Mouse (Mus musculus) CH12.LX (cell line): Measurements from ENCODE around the gene Mcm3. TPM values are rescaled to one million over a fixed set of nuclear protein-coding genes. Genes with fewer than 3 reads are reported as not detected.
A peak's percentile ranks its signal among the peaks of the same experiment; 100 is the strongest.

ENCODE experiments used
- DNase-seq: peaks from one replicate; pipeline ENCODE4 v3.0.0-alpha.2; 2013; ENCODE audit errors: extremely low read depth
- H3K27ac ChIP-seq: 2 replicates; pipeline ENCODE4 v1.5.1; 2012; ENCODE audit warnings: low read depth, mild to moderate bottlenecking, control low read depth, moderate library complexity; ENCODE audit not compliant: insufficient read depth
- H3K27me3 ChIP-seq: replicated peaks from 2 replicates; pipeline ENCODE3; 2012; ENCODE audit warnings: inconsistent platforms
- H3K36me3 ChIP-seq, 2 experiments: replicated peaks in 1 of 2; 2 replicates each; pipeline versions ENCODE3 to v1.6.1; 2012; ENCODE audit warnings: inconsistent platforms in 1 of 2, low read length in 1 of 2, mild to moderate bottlenecking in 1 of 2, mixed read lengths in 1 of 2, moderate library complexity in 1 of 2; ENCODE audit not compliant: control insufficient read depth in 1 of 2, insufficient read depth in 1 of 2
- H3K4me1 ChIP-seq, 2 experiments: 2 replicates each; pipeline ENCODE4 v1.6.1; 2012; ENCODE audit warnings: inconsistent platforms in 1 of 2, moderate library complexity in 1 of 2; ENCODE audit not compliant: insufficient read depth in 2 of 2, control insufficient read depth in 1 of 2
- H3K4me2 ChIP-seq: 2 replicates; pipeline ENCODE4 v1.6.1; 2012; ENCODE audit warnings: low read depth, mild to moderate bottlenecking, control low read depth; ENCODE audit not compliant: poor library complexity, insufficient read depth, severe bottlenecking
- H3K4me3 ChIP-seq, 3 experiments: fragments of 150-350 bp in 1 of 3; sonication (generic) in 1 of 3; replicated peaks in 1 of 3; 2 replicates each; pipeline versions ENCODE3 to v1.5.1; 2011 to 2012; ENCODE audit warnings: low read depth in 2 of 3, low read length in 2 of 3, mild to moderate bottlenecking in 2 of 3, moderate library complexity in 2 of 3, control low read depth in 1 of 3, improper control_type of control experiment in 1 of 3, inconsistent platforms in 1 of 3, mixed read lengths in 1 of 3; ENCODE audit not compliant: poor library complexity in 1 of 3
- H3K79me2 ChIP-seq: replicated peaks from 2 replicates; pipeline ENCODE4 v1.6.1; 2012; ENCODE audit warnings: mild to moderate bottlenecking, moderate library complexity; ENCODE audit not compliant: control insufficient read depth, poor library complexity, insufficient read depth, severe bottlenecking; ENCODE audit errors: extremely low read depth
- H3K9ac ChIP-seq: 2 replicates; pipeline ENCODE4 v1.6.1; 2012; ENCODE audit warnings: low read depth, mild to moderate bottlenecking, control low read depth, moderate library complexity; ENCODE audit not compliant: insufficient read depth
- H3K9me3 ChIP-seq: replicated peaks from 2 replicates; pipeline ENCODE3; 2012; ENCODE audit warnings: low read length, inconsistent platforms, mixed read lengths
- BHLHE40 ChIP-seq: IDR thresholded peaks from 2 replicates; pipeline ENCODE4 v1.6.1; 2011; ENCODE audit warnings: mild to moderate bottlenecking, low read depth, low read length, improper control_type of control experiment
- CHD1 ChIP-seq: IDR thresholded peaks from 2 replicates; pipeline ENCODE4 v1.6.1; 2012; ENCODE audit warnings: low read depth, low read length, improper control_type of control experiment, inconsistent platforms
- CTCF ChIP-seq, 2 experiments: IDR thresholded peaks in 1 of 2; conservative IDR thresholded peaks in 1 of 2; 2 replicates each; pipeline ENCODE4 v1.5.1; 2011 to 2012; ENCODE audit warnings: low read depth in 2 of 2, low read length in 2 of 2, improper control_type of control experiment in 1 of 2, inconsistent platforms in 1 of 2, mild to moderate bottlenecking in 1 of 2, moderate library complexity in 1 of 2
- EP300 ChIP-seq: IDR thresholded peaks from 2 replicates; pipeline ENCODE4 v1.6.1; 2011; ENCODE audit warnings: low read length, improper control_type of control experiment
- GABPA ChIP-seq: IDR thresholded peaks from 2 replicates; pipeline ENCODE4 v1.6.1; 2012; ENCODE audit warnings: low read depth, low read length, improper control_type of control experiment, inconsistent platforms; ENCODE audit not compliant: insufficient replicate concordance
- JUN ChIP-seq: IDR thresholded peaks from 2 replicates; pipeline ENCODE4 v1.6.1; 2011; ENCODE audit warnings: low read depth, mild to moderate bottlenecking, low read length, improper control_type of control experiment, moderate library complexity; ENCODE audit not compliant: insufficient read depth
- MAFK ChIP-seq: IDR thresholded peaks from 2 replicates; pipeline ENCODE4 v1.6.1; 2011; ENCODE audit warnings: low read length, improper control_type of control experiment; ENCODE audit not compliant: insufficient replicate concordance
- MAZ ChIP-seq: IDR thresholded peaks from 2 replicates; pipeline ENCODE4 v1.6.1; 2012; ENCODE audit warnings: low read depth, mild to moderate bottlenecking, inconsistent platforms, low read length, improper control_type of control experiment, moderate library complexity
- MXI1 ChIP-seq: IDR thresholded peaks from 2 replicates; pipeline ENCODE4 v1.6.1; 2011; ENCODE audit warnings: mild to moderate bottlenecking, low read depth, low read length, improper control_type of control experiment
- NRF1 ChIP-seq: IDR thresholded peaks from 2 replicates; pipeline ENCODE4 v1.6.1; 2014; ENCODE audit warnings: low read depth, mild to moderate bottlenecking, inconsistent platforms, low read length, improper control_type of control experiment, moderate library complexity
- POLR2A ChIP-seq: IDR thresholded peaks from 2 replicates; pipeline ENCODE4 v1.6.1; 2011; ENCODE audit warnings: low read depth, mild to moderate bottlenecking, improper control_type of control experiment, low read length
- RAD21 ChIP-seq: IDR thresholded peaks from 2 replicates; pipeline ENCODE4 v1.6.1; 2011; ENCODE audit warnings: low read depth, mild to moderate bottlenecking, low read length, improper control_type of control experiment, moderate library complexity
- SMC3 ChIP-seq: IDR thresholded peaks from 2 replicates; pipeline ENCODE4 v1.6.1; 2011; ENCODE audit warnings: low read depth, low read length, improper control_type of control experiment
- TBP ChIP-seq: conservative IDR thresholded peaks from 2 replicates; pipeline ENCODE4 v1.6.1; 2011; ENCODE audit warnings: low read depth, low read length, improper control_type of control experiment
- TCF12 ChIP-seq: IDR thresholded peaks from 2 replicates; pipeline ENCODE4 v1.6.1; 2014; ENCODE audit warnings: low read depth, mild to moderate bottlenecking, inconsistent platforms, low read length, improper control_type of control experiment
- USF2 ChIP-seq: conservative IDR thresholded peaks from 2 replicates; pipeline ENCODE4 v1.6.1; 2011; ENCODE audit warnings: low read depth, low read length, improper control_type of control experiment
- ZC3H11A ChIP-seq: IDR thresholded peaks from 2 replicates; pipeline ENCODE4 v1.6.1; 2012; ENCODE audit warnings: low read depth, mild to moderate bottlenecking, inconsistent platforms, low read length, improper control_type of control experiment
- ZKSCAN1 ChIP-seq: IDR thresholded peaks from 2 replicates; pipeline ENCODE4 v1.6.1; 2012; ENCODE audit warnings: low read depth, inconsistent platforms, low read length, improper control_type of control experiment, borderline replicate concordance
- dilution Hi-C: fragments of 300-500 bp; cut with MboI; formaldehyde crosslinking; loops from 2 replicates; pipeline ENCODE4 v1.14.3; 2020; ENCODE audit warnings: low sequenced_read_pairs; ENCODE audit not compliant: extremely low pct_unique_long_range_greater_than_20kb, extremely low pct_ligation_motif_present
- in situ Hi-C: fragments of 300-500 bp; cut with MboI; formaldehyde crosslinking; loops from 3 replicates; pipeline ENCODE4 v1.14.3; 2019; ENCODE audit warnings: low sequenced_read_pairs, low pct_ligation_motif_present, low pct_unique_long_range_greater_than_20kb, mixed read lengths
- polyA plus RNA-seq: library from polyadenylated mRNA; unstranded; fragments of >175 nt; gene quantifications from 2 replicates; pipeline ENCODE4 v1.2.1, GENCODE M21; 2012; ENCODE audit warnings: low read depth; ENCODE audit not compliant: insufficient read length
- total RNA-seq, 2 experiments: library from RNA; depleted of rRNA; stranded (reverse); fragments of 300-350 nt in 1 of 2; fragments of >200 nt in 1 of 2; gene quantifications; 2 replicates each; pipeline ENCODE4 v1.2.3; 2012 to 2014

Gene Mcm3
- total and polyA plus RNA-seq, 3 experiments: 186 to 372 (median 330) TPM

DNA sequence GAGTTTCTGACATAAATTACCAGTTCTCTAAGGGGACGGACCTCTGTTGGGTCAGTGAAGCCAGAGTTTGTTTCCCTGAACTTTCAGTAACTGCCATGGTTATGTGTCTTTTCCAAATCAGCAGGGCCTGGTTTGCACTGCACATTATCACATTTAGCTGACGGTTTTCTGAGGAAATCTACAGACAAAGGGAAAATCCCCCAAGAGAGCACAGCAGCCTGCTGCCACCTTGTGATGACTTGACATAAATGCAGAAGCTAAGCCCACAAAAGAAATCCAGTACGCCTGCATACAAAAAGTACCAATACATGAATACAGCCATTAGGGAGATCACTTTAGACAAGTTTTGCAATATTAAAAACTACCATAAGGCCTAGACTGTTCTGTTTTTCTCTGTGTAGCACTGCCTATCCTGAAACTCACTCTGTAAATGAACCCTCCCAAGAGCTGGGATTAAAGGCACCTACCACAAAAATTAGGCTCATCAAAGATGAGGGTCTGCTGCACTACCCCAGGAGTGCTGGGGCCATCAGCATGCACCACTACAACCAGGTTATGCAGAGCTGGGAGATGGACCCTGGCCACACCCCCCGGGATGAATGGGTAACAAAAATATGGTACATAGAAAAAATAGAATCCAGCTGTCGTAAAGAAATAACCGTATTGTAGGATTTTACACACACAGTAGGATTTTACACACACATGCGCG lies 18.3 kb downstream of the Mcm3 start:
- H3K9ac ChIP-seq: no peak overlapping the region
- H3K4me3 ChIP-seq: no peak overlapping the region
- H3K36me3 ChIP-seq: peaks cover 74 to 96% of the 10 kb centered on the region in 2 experiments
- no peak overlapping the region for H3K27ac ChIP-seq
- DNase-seq: peak; percentile 44
- no peaks in the 10 kb centered on the region for H3K4me1 ChIP-seq
- H3K4me2 ChIP-seq: no peak overlapping the region
- H3K9me3 ChIP-seq: no peaks in the 10 kb centered on the region
- no peaks in the 10 kb centered on the region; the same call in 1 of the 2 replicates for H3K79me2 ChIP-seq
- no peaks in the 10 kb centered on the region for H3K27me3 ChIP-seq
- peak; percentile 54 for TF ChIP-seq SMC3
- TF ChIP-seq RAD21: peak; percentile 59
- TF ChIP-seq ZC3H11A: no peak
- no peak for TF ChIP-seq USF2
- TF ChIP-seq CTCF (conservative IDR thresholded peaks at IDR 0.05 in 1 of 2, IDR thresholded peaks at IDR 0.05 in 1 of 2; ENCODE audit: low read depth in 2 of 2, low read length in 2 of 2): peak; percentile 7 to 65; a peak in 2 of 4 replicates
- TF ChIP-seq POLR2A: 0 out of 2 replicates have a peak, but pooled peaks have one; percentile 3
- no peak for TF ChIP-seq TCF12
- 0 out of 2 replicates have a peak, but pooled peaks have one; percentile 29 for TF ChIP-seq MAFK
- dilution Hi-C loops (no loop called here), in situ Hi-C loops (no loop called here)

DNA sequence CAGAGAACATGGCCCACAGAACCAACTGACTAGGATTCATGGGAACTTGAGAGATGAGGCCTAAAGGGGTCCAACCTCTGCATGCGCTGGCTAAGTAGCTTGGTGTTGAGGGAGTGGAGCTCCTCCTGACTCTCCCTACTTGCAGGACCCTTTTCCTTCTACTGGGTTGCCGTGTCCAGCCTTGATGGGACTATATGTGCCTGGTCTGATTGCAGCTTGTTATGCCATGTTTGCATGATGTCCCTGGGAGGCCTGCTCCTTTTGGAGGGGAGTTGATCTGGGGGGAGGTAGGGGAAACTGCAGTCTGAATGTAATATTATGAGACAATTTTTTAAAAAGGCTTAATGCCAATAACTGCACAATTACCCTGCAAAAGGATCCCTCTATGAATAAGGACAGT lies 18.8 kb downstream of the Mcm3 start:
- no peaks in the 10 kb centered on the region for H3K9me3 ChIP-seq
- no peak overlapping the region for H3K27ac ChIP-seq
- no peaks in the 10 kb centered on the region for H3K4me1 ChIP-seq
- H3K9ac ChIP-seq: no peak overlapping the region
- no peaks in the 10 kb centered on the region for H3K27me3 ChIP-seq
- TF ChIP-seq NRF1 (no peak), JUN (no peak), GABPA (no peak), CHD1 (no peak), MAZ (no peak), CTCF (conservative IDR thresholded peaks at IDR 0.05 in 1 of 2, IDR thresholded peaks at IDR 0.05 in 1 of 2; ENCODE audit: low read depth in 2 of 2, low read length in 2 of 2) (no peak), EP300 (no peak), ZC3H11A (no peak), ZKSCAN1 (no peak), BHLHE40 (no peak), TBP (no peak), MXI1 (no peak), RAD21 (no peak)
- dilution Hi-C loops: no loop called here
- in situ Hi-C loops: no loop called here
- peaks cover 68 to 93% of the 10 kb centered on the region in 2 experiments for H3K36me3 ChIP-seq
- no peak for DNase-seq
- H3K4me3 ChIP-seq: no peak overlapping the region
- H3K4me2 ChIP-seq: no peak overlapping the region
- no peaks in the 10 kb centered on the region; the same call in 1 of the 2 replicates for H3K79me2 ChIP-seq
